Mouse (Mus musculus) small intestine, adult 2 months (tissue): ENCODE measurements around the gene Gm10392.

Experiments used
- CTCF ChIP-seq: fragments of 200-500 bp; IDR thresholded peaks from 2 replicates; pipeline ENCODE4 v1.5.1; 2012; ENCODE audit warnings: low read depth, mild to moderate bottlenecking, control low read depth, inconsistent platforms, low read length, moderate library complexity, mixed read lengths; ENCODE audit not compliant: insufficient replicate concordance, insufficient read length; ENCODE audit errors: extremely low read depth
- POLR2A ChIP-seq: fragments of 200-500 bp; IDR thresholded peaks from 2 replicates; pipeline ENCODE4 v1.6.1; 2012; ENCODE audit warnings: low read depth, mild to moderate bottlenecking, control low read depth, inconsistent platforms, low read length, moderate library complexity

DNA sequence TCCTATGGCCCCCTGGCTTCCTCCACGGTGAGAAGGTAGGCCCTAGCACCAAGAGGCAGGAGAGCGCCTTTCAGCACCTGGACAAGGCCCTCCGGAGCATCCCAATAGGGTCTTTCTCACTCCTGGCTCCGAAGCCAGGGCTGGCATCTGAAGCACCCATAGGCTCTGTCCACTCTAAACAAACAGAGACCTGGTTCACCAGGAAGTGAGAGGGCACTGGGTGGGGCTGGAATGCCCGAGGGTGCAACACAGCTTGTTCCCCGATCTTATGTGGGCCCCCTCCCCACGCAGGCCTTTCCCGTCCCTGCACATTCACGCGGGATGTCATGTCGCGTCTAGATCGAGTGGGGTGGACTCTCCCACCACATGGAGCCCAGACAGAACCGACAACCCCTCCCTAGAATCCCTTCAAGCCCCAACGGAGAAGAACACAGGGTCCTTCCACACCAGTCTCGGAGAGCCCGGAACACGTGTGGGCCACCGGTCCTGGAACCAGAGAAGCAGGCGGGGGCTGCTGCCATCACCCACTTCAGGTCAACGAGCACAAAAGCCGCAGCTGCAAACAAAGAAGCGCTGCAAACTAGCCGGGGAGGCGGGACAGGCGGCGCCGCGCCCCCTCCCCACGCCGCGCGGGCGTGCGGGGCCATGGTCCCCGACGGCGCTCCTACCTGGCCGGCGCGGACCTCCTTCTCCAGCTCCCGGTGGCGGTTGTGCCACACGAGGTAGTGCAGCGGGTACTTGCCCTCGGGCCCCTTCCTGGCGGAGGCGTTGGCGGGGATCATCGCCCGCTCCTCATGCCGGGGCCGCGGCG, 30.0 kb downstream of the Gm10392 start:
- TF ChIP-seq CTCF (no peak), POLR2A (no peak)
